Mouse (Mus musculus) erythroblast, embryonic 14.5 days (primary cell): ENCODE results near the gene B3gat2.

ENCODE experiments used
- GATA1 ChIP-seq: IDR thresholded peaks from 2 replicates; pipeline ENCODE4 v1.6.1; 2012; ENCODE audit warnings: low read length, inconsistent platforms, mixed read lengths
- TAL1 ChIP-seq: IDR thresholded peaks from 3 replicates; pipeline ENCODE4 v1.6.1; 2012; ENCODE audit warnings: low read length, inconsistent platforms, mixed read lengths

- no peak for TF ChIP-seq GATA1
- TF ChIP-seq TAL1, result no peak
Observed at GRCm38 (mm10) chr1:23855623-23856022, 94.1 kb downstream of the B3gat2 start.
